Mouse (Mus musculus): ENCODE data around the gene Fgfr2. TPM values are rescaled to one million over a fixed set of nuclear protein-coding genes. Genes with fewer than 3 reads are reported as not detected.

Fgfr2 gene
- polyA plus RNA-seq, 1 experiment = 114 TPM

GRCm38 (mm10) chr7:131812116-131812515 lies 1311.0 kb downstream of the Fgfr2 start:
- whole genome bisulfite sequencing = 73% methylated on average over 6 of the region's 6 CpGs
- Histone ChIP-seq H3K4me1 (ENCODE audit: control insufficient read depth, insufficient read depth, low read length) (no peaks in the 10 kb centered on the region), H3K4me3 (replicated peaks; ENCODE audit: extremely low read depth, low read depth, low read length) (no peak overlapping the region)
- DNase-seq = no peak
- TF ChIP-seq POLR2A (IDR thresholded peaks at IDR 0.05; ENCODE audit: borderline replicate concordance, extremely low read depth, low read depth, low read length) (no peak), CTCF (IDR thresholded peaks at IDR 0.05; ENCODE audit: insufficient read depth, low read length) (no peak)

GRCm38 (mm10) chr7:131810916-131811315 lies 1312.2 kb downstream of the Fgfr2 start:
- no peak for DNase-seq
- no peak for TF ChIP-seq POLR2A (IDR thresholded peaks at IDR 0.05; ENCODE audit: borderline replicate concordance, extremely low read depth, low read depth, low read length)
- no peak for TF ChIP-seq CTCF (IDR thresholded peaks at IDR 0.05; ENCODE audit: insufficient read depth, low read length)
- WGBS = 50% methylated on average over 4 of the region's 4 CpGs
- Histone ChIP-seq H3K4me1 (ENCODE audit: control insufficient read depth, insufficient read depth, low read length) (no peaks in the 10 kb centered on the region), H3K4me3 (replicated peaks; ENCODE audit: extremely low read depth, low read depth, low read length) (no peak overlapping the region)

GRCm38 (mm10) chr7:131809584-131810181 lies 1313.5 kb downstream of the Fgfr2 start:
- DNase-seq = no peak
- no peak for TF ChIP-seq POLR2A (IDR thresholded peaks at IDR 0.05; ENCODE audit: borderline replicate concordance, extremely low read depth, low read depth, low read length)
- TF ChIP-seq CTCF (IDR thresholded peaks at IDR 0.05; ENCODE audit: insufficient read depth, low read length) = no peak
- 40% methylated on average over 5 of the region's 5 CpGs for WGBS
- Histone ChIP-seq H3K4me1 (ENCODE audit: control insufficient read depth, insufficient read depth, low read length) (no peaks in the 10 kb centered on the region), H3K4me3 (replicated peaks; ENCODE audit: extremely low read depth, low read depth, low read length) (no peak overlapping the region)

- WGBS = 28% methylated on average over 2 of the region's 2 CpGs
- DNase-seq = no peak
- TF ChIP-seq POLR2A (IDR thresholded peaks at IDR 0.05; ENCODE audit: borderline replicate concordance, extremely low read depth, low read depth, low read length) (no peak), CTCF (IDR thresholded peaks at IDR 0.05; ENCODE audit: insufficient read depth, low read length) (no peak)
- no peak overlapping the region for H3K4me3 ChIP-seq (replicated peaks; ENCODE audit: extremely low read depth, low read depth, low read length)
- no peaks in the 10 kb centered on the region for H3K4me1 ChIP-seq (ENCODE audit: control insufficient read depth, insufficient read depth, low read length)
Observed at GRCm38 (mm10) chr7:131807257-131807656, 1315.9 kb downstream of the Fgfr2 start.

- Histone ChIP-seq H3K4me1 (ENCODE audit: control insufficient read depth, insufficient read depth, low read length) (no peaks in the 10 kb centered on the region), H3K4me3 (replicated peaks; ENCODE audit: extremely low read depth, low read depth, low read length) (no peak overlapping the region)
- no peak for DNase-seq
- TF ChIP-seq CTCF (IDR thresholded peaks at IDR 0.05; ENCODE audit: insufficient read depth, low read length) (no peak), POLR2A (IDR thresholded peaks at IDR 0.05; ENCODE audit: borderline replicate concordance, extremely low read depth, low read depth, low read length) (no peak)
- WGBS = 79% methylated on average over 9 of the region's 9 CpGs
Observed at GRCm38 (mm10) chr7:131805525-131806202, 1317.5 kb downstream of the Fgfr2 start.

- WGBS = 48% methylated on average over 6 of the region's 6 CpGs
- peak; percentile 43; the same call in 1 of the 2 replicates for TF ChIP-seq CTCF (IDR thresholded peaks at IDR 0.05; ENCODE audit: insufficient read depth, low read length)
- no peak for TF ChIP-seq POLR2A (IDR thresholded peaks at IDR 0.05; ENCODE audit: borderline replicate concordance, extremely low read depth, low read depth, low read length)
- DNase-seq = peak; percentile 7
Observed at GRCm38 (mm10) chr7:131800416-131801045, 1322.6 kb downstream of the Fgfr2 start.

GRCm38 (mm10) chr7:131797161-131797560 lies 1326.0 kb downstream of the Fgfr2 start:
- no peaks in the 10 kb centered on the region for H3K4me1 ChIP-seq (ENCODE audit: control insufficient read depth, insufficient read depth, low read length)
- 59% methylated on average over 6 of the region's 6 CpGs for WGBS
- no peak overlapping the region for H3K4me3 ChIP-seq (replicated peaks; ENCODE audit: extremely low read depth, low read depth, low read length)
- TF ChIP-seq POLR2A (IDR thresholded peaks at IDR 0.05; ENCODE audit: borderline replicate concordance, extremely low read depth, low read depth, low read length) (no peak), CTCF (IDR thresholded peaks at IDR 0.05; ENCODE audit: insufficient read depth, low read length) (no peak)
- no peak for DNase-seq

More at GRCm38 (mm10) chr7:131800416-131801045, 1322.6 kb downstream of the Fgfr2 start:
- no peak overlapping the region for H3K4me3 ChIP-seq (replicated peaks; ENCODE audit: extremely low read depth, low read depth, low read length)
- no peaks in the 10 kb centered on the region for H3K4me1 ChIP-seq (ENCODE audit: control insufficient read depth, insufficient read depth, low read length)

GRCm38 (mm10) chr7:131788595-131789206 lies 1334.4 kb downstream of the Fgfr2 start:
- DNase-seq = no peak
- no peak for TF ChIP-seq POLR2A (IDR thresholded peaks at IDR 0.05; ENCODE audit: borderline replicate concordance, extremely low read depth, low read depth, low read length)
- no peak for TF ChIP-seq CTCF (IDR thresholded peaks at IDR 0.05; ENCODE audit: insufficient read depth, low read length)
- no peak overlapping the region for H3K4me3 ChIP-seq (replicated peaks; ENCODE audit: extremely low read depth, low read depth, low read length)
- 69% methylated on average over 10 of the region's 10 CpGs for WGBS
- H3K4me1 ChIP-seq (ENCODE audit: control insufficient read depth, insufficient read depth, low read length) = no peaks in the 10 kb centered on the region

GRCm38 (mm10) chr7:131785721-131786120 lies 1337.4 kb downstream of the Fgfr2 start:
- WGBS = 91% methylated on average over 3 of the region's 3 CpGs
- TF ChIP-seq POLR2A (IDR thresholded peaks at IDR 0.05; ENCODE audit: borderline replicate concordance, extremely low read depth, low read depth, low read length) = no peak
- no peak for TF ChIP-seq CTCF (IDR thresholded peaks at IDR 0.05; ENCODE audit: insufficient read depth, low read length)
- no peak for DNase-seq
- no peak overlapping the region for H3K4me3 ChIP-seq (replicated peaks; ENCODE audit: extremely low read depth, low read depth, low read length)
- H3K4me1 ChIP-seq (ENCODE audit: control insufficient read depth, insufficient read depth, low read length) = no peaks in the 10 kb centered on the region
